Comparison of ENCODE assay signal across 8 mouse cellular contexts in the genomic region with DNA sequence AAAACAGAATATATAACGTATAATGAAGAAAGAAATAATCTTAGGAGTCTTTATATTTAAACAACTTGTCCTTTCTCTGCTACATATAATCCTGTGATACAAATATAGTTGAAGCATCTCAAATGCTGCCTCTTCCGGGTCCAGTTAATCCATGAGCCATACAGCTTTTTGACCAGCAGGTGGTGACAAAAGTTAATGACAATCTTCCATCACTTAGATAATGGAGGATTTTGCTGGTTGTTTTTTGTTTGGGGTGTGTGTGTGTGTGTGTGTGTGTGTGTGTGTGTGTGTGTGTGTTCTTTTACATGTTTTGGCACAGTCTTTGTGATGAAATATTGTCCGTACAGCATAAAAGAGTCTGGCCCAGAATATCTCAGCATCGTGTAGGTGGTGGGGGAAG. TPM values are rescaled to one million over a fixed set of nuclear protein-coding genes. Genes with fewer than 3 reads are reported as not detected.
DNase-seq lines count a peak whose midpoint lies in the region; ATAC-seq and TF ChIP-seq lines count a peak whose summit lies in the region.

No protein-coding gene starts in this region.

- ATAC-seq in embryonic facial prominence, embryonic 12.5 days (ENCODE audit: insufficient number of reproducible peaks, insufficient read depth, low FRiP score, low TSS enrichment), result no peak

- H3K27me3 ChIP-seq in embryonic facial prominence, embryonic 12.5 days, result no peaks in the 10 kb centered on the region
- H3K27me3 ChIP-seq in hindbrain, embryonic 10.5 days (ENCODE audit: insufficient read depth, poor library complexity, severe bottlenecking), result no peaks in the 10 kb centered on the region

- no peak overlapping the region for H3K4me3 ChIP-seq in embryonic facial prominence, embryonic 12.5 days
- peak overlapping the region; percentile 16 for H3K4me3 ChIP-seq in hindbrain, embryonic 10.5 days
- H3K4me3 ChIP-seq in layer of hippocampus, adult 2 months, result peak overlapping the region; percentile 42

- peak; percentile 70 for DNase-seq in gastrocnemius, adult 18-20 months (ENCODE audit: low spot score)
- DNase-seq in gastrocnemius, adult 8-10 months (ENCODE audit: low spot score in 2 of 2), result no peak
- DNase-seq in ZHBTc4 (ENCODE audit: low read depth, low spot score), result peak; percentile 62
- peak; percentile 35 for DNase-seq in hindbrain, embryonic 10.5 days (ENCODE audit: low spot score)
- peak; percentile 47 to 55 for DNase-seq in layer of hippocampus, adult 2 months (ENCODE audit: low spot score in 2 of 2)
- peak; percentile 64 for DNase-seq in lung, postnatal 25 days (ENCODE audit: low spot score)
- DNase-seq in spleen, postnatal 36 days (ENCODE audit: low spot score in 2 of 2), result peak; percentile 15 to 44

- peak overlapping the region; percentile 40 for H3K4me2 ChIP-seq in embryonic facial prominence, embryonic 12.5 days (replicated peaks)

- TF ChIP-seq CTCF in layer of hippocampus, adult 2 months (conservative IDR thresholded peaks at IDR 0.05), result peak; percentile 77

- H3K9ac ChIP-seq in embryonic facial prominence, embryonic 12.5 days, result no peak overlapping the region; the same call in 1 of the 2 replicates

- no peaks in the 10 kb centered on the region for H3K36me3 ChIP-seq in embryonic facial prominence, embryonic 12.5 days
- H3K36me3 ChIP-seq in hindbrain, embryonic 10.5 days, result no peaks in the 10 kb centered on the region

- H3K4me1 ChIP-seq in embryonic facial prominence, embryonic 12.5 days, result peaks cover 8% of the 10 kb centered on the region
- peaks cover 21% of the 10 kb centered on the region for H3K4me1 ChIP-seq in hindbrain, embryonic 10.5 days (replicated peaks)

- no peaks in the 10 kb centered on the region for H3K9me3 ChIP-seq in embryonic facial prominence, embryonic 12.5 days
- no peaks in the 10 kb centered on the region for H3K9me3 ChIP-seq in hindbrain, embryonic 10.5 days

- H3K27ac ChIP-seq in embryonic facial prominence, embryonic 12.5 days, result no peak overlapping the region
- 0 out of 2 replicates have a peak overlapping the region, but pooled peaks have one; percentile 45 for H3K27ac ChIP-seq in hindbrain, embryonic 10.5 days
- H3K27ac ChIP-seq in layer of hippocampus, adult 2 months, result 0 out of 2 replicates have a peak overlapping the region, but pooled peaks have one; percentile 23

- WGBS in embryonic facial prominence, embryonic 12.5 days, result 18% methylated on average over 4 of the region's 4 CpGs
- WGBS in hindbrain, embryonic 10.5 days, result 29% methylated on average over 4 of the region's 4 CpGs

RNA-seq across cellular contexts. Expression of gene Asb15, which starts 2.2 kb away (rescaled TPM):
- total RNA-seq in gastrocnemius, adult 18-20 months (2021), result 10 to 100 TPM; 69.6 to 81.3 TPM
- 10 to 100 TPM; 61.5 to 83.0 (median 66.8) TPM for total RNA-seq in gastrocnemius, adult 8-10 months (2022)
- not detected in 2 replicates for polyA plus RNA-seq in embryonic facial prominence, embryonic 12.5 days (2016; fragmentation: Nextera tagmentation; extraction: Ambion mirVana)
- not detected in 2 replicates for polyA plus RNA-seq in hindbrain, embryonic 10.5 days (2016; fragmentation: Nextera tagmentation; extraction: Ambion mirVana)
- total RNA-seq in layer of hippocampus, adult 2 months (2021), result not detected

RNA-seq across cellular contexts. Expression of gene Ndufa5, which starts 2.4 kb away (rescaled TPM):
- 100 to 1,000 TPM; 639 to 641 TPM for total RNA-seq in gastrocnemius, adult 18-20 months (2021)
- total RNA-seq in gastrocnemius, adult 8-10 months (2022), result 100 to 1,000 TPM; 471 to 626 (median 563) TPM
- polyA plus RNA-seq in embryonic facial prominence, embryonic 12.5 days (2016; fragmentation: Nextera tagmentation; extraction: Ambion mirVana), result 327 and 344 TPM in 2 replicates
- polyA plus RNA-seq in hindbrain, embryonic 10.5 days (2016; fragmentation: Nextera tagmentation; extraction: Ambion mirVana), result 255 and 275 TPM in 2 replicates
- total RNA-seq in layer of hippocampus, adult 2 months (2021), result 100 to 1,000 TPM; 266 to 275 TPM

RNA-seq across cellular contexts. Expression of gene Iqub, which starts 15.3 kb away (rescaled TPM):
- under 1 TPM; 0.19 to 0.23 TPM for total RNA-seq in gastrocnemius, adult 18-20 months (2021)
- total RNA-seq in gastrocnemius, adult 8-10 months (2022), result under 1 TPM; 0.10 to 0.27 (median 0.19) TPM
- polyA plus RNA-seq in embryonic facial prominence, embryonic 12.5 days (2016; fragmentation: Nextera tagmentation; extraction: Ambion mirVana), result 0.06 and 0.08 TPM in 2 replicates
- 1.3 and 2.3 TPM in 2 replicates for polyA plus RNA-seq in hindbrain, embryonic 10.5 days (2016; fragmentation: Nextera tagmentation; extraction: Ambion mirVana)
- total RNA-seq in layer of hippocampus, adult 2 months (2021), result 1 to 10 TPM; 2.7 TPM

Comparison
In these comparisons a context has a peak if more than half of its experiments do, and no peak if none do; other contexts are left out.
1. DNase-seq: peak in gastrocnemius, adult 18-20 months (single experiment), ZHBTc4 (single experiment), hindbrain, embryonic 10.5 days (single experiment), layer of hippocampus, adult 2 months (2 of 2), lung, postnatal 25 days (single experiment) and spleen, postnatal 36 days (2 of 2); none in gastrocnemius, adult 8-10 months (0 of 2).
2. RNA of gene Asb15, which starts 2.2 kb away (total RNA-seq): 69.6 to 81.3 TPM in gastrocnemius, adult 18-20 months and 61.5 to 83.0 TPM in gastrocnemius, adult 8-10 months; not detected in layer of hippocampus, adult 2 months; every median in the first group is over 10 times any median in the second.